Mouse (Mus musculus) neural tube, embryonic 12.5 days (tissue): ENCODE data around the gene Fam118b. TPM values are rescaled to one million over a fixed set of nuclear protein-coding genes. Genes with fewer than 3 reads are reported as not detected.
A peak's percentile ranks its signal among the peaks of the same experiment; 100 is the strongest.

ENCODE experiments used
- ATAC-seq: fragments of 200-750 bp; cut with Nextera tagmentation; 2 replicates; pipeline ENCODE4 v1.8.0; 2017; ENCODE audit warnings: low read depth, mild to moderate bottlenecking, moderate TSS enrichment, moderate library complexity; ENCODE audit not compliant: low FRiP score
- H3K27ac ChIP-seq: fragments of 300-500 bp; sonication (generic); 2 replicates; pipeline ENCODE4 v1.5.1; 2016
- H3K27me3 ChIP-seq: fragments of 300-500 bp; sonication (generic); replicated peaks from 2 replicates; pipeline ENCODE4 v1.6.1; 2016; ENCODE audit warnings: mild to moderate bottlenecking
- H3K36me3 ChIP-seq: fragments of 300-500 bp; sonication (generic); 2 replicates; pipeline ENCODE4 v1.6.1; 2016; ENCODE audit warnings: mild to moderate bottlenecking
- H3K4me1 ChIP-seq: fragments of 300-500 bp; sonication (generic); 2 replicates; pipeline ENCODE4 v1.6.1; 2016
- H3K4me2 ChIP-seq: fragments of 300-500 bp; sonication (generic); replicated peaks from 2 replicates; pipeline ENCODE4 v1.6.1; 2016; ENCODE audit warnings: mild to moderate bottlenecking
- H3K4me3 ChIP-seq: fragments of 300-500 bp; sonication (generic); 2 replicates; pipeline ENCODE4 v1.5.1; 2016
- H3K9ac ChIP-seq: fragments of 300-500 bp; sonication (generic); 2 replicates; pipeline ENCODE4 v1.6.1; 2016; ENCODE audit warnings: mild to moderate bottlenecking
- H3K9me3 ChIP-seq: fragments of 300-500 bp; sonication (generic); 2 replicates; pipeline ENCODE4 v1.6.1; 2016; ENCODE audit warnings: mild to moderate bottlenecking
- WGBS: fragments of 180-500 bp; shearing (Covaris S2); methylation state at CpG from one replicate; pipeline ENCODE4 v1.1.7; 2016; 5-methylcytosine and 5-hydroxymethylcytosine counted together
- polyA plus RNA-seq: library from polyadenylated mRNA; unstranded; fragments of >200 nt; fragmentation: Nextera tagmentation; extraction: Ambion mirVana; gene quantifications from 2 replicates; pipeline ENCODE4 v1.2.1, GENCODE M21; 2016

Fam118b gene
- polyA plus RNA-seq, 1 experiment from 2014 or later, result 68.3 TPM

GRCm38 (mm10) chr9:35210542-35211474, 56.8 kb downstream of the Fam118b start, which contains the start of gene Foxred1:
Gene Foxred1, minus strand, starts transcription at chr9:35211055.
- peak; percentile 100 for ATAC-seq
- H3K36me3 ChIP-seq, result peaks cover 57% of the 10 kb centered on the region
- H3K4me3 ChIP-seq, result peak within 1 kb of the TSS; percentile 81
- no peaks in the 10 kb centered on the region for H3K9me3 ChIP-seq
- WGBS, result under 1% methylated on average over 72 of the region's 72 CpGs
- peak within 1 kb of the TSS; percentile 78 for H3K9ac ChIP-seq
- H3K4me2 ChIP-seq, result peak within 1 kb of the TSS; percentile 88
- H3K27ac ChIP-seq, result peak within 1 kb of the TSS; percentile 74; the same call in 1 of the 2 replicates
- no peaks in the 10 kb centered on the region for H3K27me3 ChIP-seq
- peaks cover 18% of the 10 kb centered on the region for H3K4me1 ChIP-seq

GRCm38 (mm10) chr9:35204421-35204820, 63.2 kb downstream of the Fam118b start:
- 0 out of 2 replicates have a peak overlapping the region, but pooled peaks have one; percentile 17 for H3K9ac ChIP-seq
- no peak overlapping the region for H3K4me3 ChIP-seq
- H3K4me1 ChIP-seq, result peaks cover 7% of the 10 kb centered on the region; the same call in 1 of the 2 replicates
- no peak overlapping the region for H3K4me2 ChIP-seq
- peaks cover 46% of the 10 kb centered on the region for H3K36me3 ChIP-seq
- H3K27ac ChIP-seq, result no peak overlapping the region
- ATAC-seq, result no peak
- WGBS, result 93% methylated on average over 2 of the region's 2 CpGs
- H3K27me3 ChIP-seq, result no peaks in the 10 kb centered on the region
- no peaks in the 10 kb centered on the region for H3K9me3 ChIP-seq

- H3K4me2 ChIP-seq, result no peak overlapping the region
- no peak for ATAC-seq
- H3K36me3 ChIP-seq, result peaks cover 46% of the 10 kb centered on the region
- no peak overlapping the region for H3K4me3 ChIP-seq
- H3K27ac ChIP-seq, result no peak overlapping the region
- H3K27me3 ChIP-seq, result no peaks in the 10 kb centered on the region
- H3K9me3 ChIP-seq, result no peaks in the 10 kb centered on the region
- 67% methylated on average over 3 of the region's 3 CpGs for WGBS
- no peak overlapping the region for H3K9ac ChIP-seq
- peaks cover 7% of the 10 kb centered on the region; the same call in 1 of the 2 replicates for H3K4me1 ChIP-seq
Observed at GRCm38 (mm10) chr9:35203536-35203935, 64.1 kb downstream of the Fam118b start.

- 61% methylated on average over 9 of the region's 9 CpGs for WGBS
- H3K4me3 ChIP-seq, result no peak overlapping the region; the same call in 1 of the 2 replicates
- H3K9ac ChIP-seq, result no peak overlapping the region
- H3K4me1 ChIP-seq, result peaks cover 7% of the 10 kb centered on the region; the same call in 1 of the 2 replicates
- ATAC-seq, result peak; percentile 4; the same call in 1 of the 2 replicates
- no peak overlapping the region for H3K27ac ChIP-seq
- H3K4me2 ChIP-seq, result peak overlapping the region; percentile 71
- no peaks in the 10 kb centered on the region for H3K9me3 ChIP-seq
- no peaks in the 10 kb centered on the region for H3K27me3 ChIP-seq
- peaks cover 19% of the 10 kb centered on the region for H3K36me3 ChIP-seq
Observed at GRCm38 (mm10) chr9:35200529-35201060, 67.0 kb downstream of the Fam118b start.

- under 1% methylated on average over 44 of the region's 44 CpGs for WGBS
- Histone ChIP-seq H3K4me1 (peaks cover 7% of the 10 kb centered on the region; the same call in 1 of the 2 replicates), H3K27ac (no peak within 1 kb of the TSS), H3K9me3 (no peaks in the 10 kb centered on the region), H3K36me3 (peaks cover 12% of the 10 kb centered on the region), H3K4me2 (peak within 1 kb of the TSS; percentile 71), H3K4me3 (peak within 1 kb of the TSS; percentile 58), H3K27me3 (no peaks in the 10 kb centered on the region), H3K9ac (peak within 1 kb of the TSS; percentile 67)
- peak; percentile 94 for ATAC-seq
Observed at GRCm38 (mm10) chr9:35199772-35200471, 67.7 kb downstream of the Fam118b start, which contains the start of the genes Srpr and Tirap. Gene Srpr, plus strand, starts transcription at chr9:35200175. Gene Tirap, minus strand, starts transcription at chr9:35200291.

- H3K4me3 ChIP-seq, result peak overlapping the region; percentile 58
- H3K4me2 ChIP-seq, result peak overlapping the region; percentile 71
- no peak overlapping the region for H3K27ac ChIP-seq
- ATAC-seq, result peak; percentile 65
- peaks cover 5% of the 10 kb centered on the region; the same call in 1 of the 2 replicates for H3K36me3 ChIP-seq
- H3K9ac ChIP-seq, result peak overlapping the region; percentile 67
- H3K9me3 ChIP-seq, result no peaks in the 10 kb centered on the region
- peaks cover 7% of the 10 kb centered on the region; the same call in 1 of the 2 replicates for H3K4me1 ChIP-seq
- no peaks in the 10 kb centered on the region for H3K27me3 ChIP-seq
- WGBS, result 28% methylated on average over 18 of the region's 18 CpGs
Observed at GRCm38 (mm10) chr9:35198945-35199771, 68.4 kb downstream of the Fam118b start.

GRCm38 (mm10) chr9:35198351-35198750, 69.3 kb downstream of the Fam118b start:
- ATAC-seq, result no peak
- Histone ChIP-seq H3K36me3 (no peaks in the 10 kb centered on the region), H3K4me1 (peaks cover 7% of the 10 kb centered on the region; the same call in 1 of the 2 replicates), H3K27me3 (no peaks in the 10 kb centered on the region), H3K9ac (no peak overlapping the region), H3K4me3 (no peak overlapping the region), H3K9me3 (no peaks in the 10 kb centered on the region), H3K4me2 (no peak overlapping the region), H3K27ac (no peak overlapping the region)
- 80% methylated on average over 10 of the region's 10 CpGs for whole genome bisulfite sequencing

GRCm38 (mm10) chr9:35197625-35198024, 70.0 kb downstream of the Fam118b start:
- peaks cover 7% of the 10 kb centered on the region; the same call in 1 of the 2 replicates for H3K4me1 ChIP-seq
- H3K27ac ChIP-seq, result no peak overlapping the region
- H3K27me3 ChIP-seq, result no peaks in the 10 kb centered on the region
- no peaks in the 10 kb centered on the region for H3K9me3 ChIP-seq
- no peak overlapping the region for H3K4me3 ChIP-seq
- no peak overlapping the region for H3K9ac ChIP-seq
- WGBS, result 89% methylated on average over 3 of the region's 3 CpGs
- H3K36me3 ChIP-seq, result no peaks in the 10 kb centered on the region
- no peak overlapping the region for H3K4me2 ChIP-seq
- no peak for ATAC-seq

GRCm38 (mm10) chr9:35194048-35194447, 73.6 kb downstream of the Fam118b start:
- no peak overlapping the region for H3K27ac ChIP-seq
- H3K4me1 ChIP-seq, result no peaks in the 10 kb centered on the region; the same call in 1 of the 2 replicates
- H3K36me3 ChIP-seq, result peaks cover 15% of the 10 kb centered on the region; the same call in 1 of the 2 replicates
- WGBS, result 95% methylated on average over 3 of the region's 3 CpGs
- H3K4me3 ChIP-seq, result no peak overlapping the region
- H3K27me3 ChIP-seq, result no peaks in the 10 kb centered on the region
- ATAC-seq, result no peak
- no peaks in the 10 kb centered on the region for H3K9me3 ChIP-seq
- no peak overlapping the region for H3K9ac ChIP-seq
- H3K4me2 ChIP-seq, result no peak overlapping the region

- Histone ChIP-seq H3K36me3 (peaks cover 24% of the 10 kb centered on the region; the same call in 1 of the 2 replicates), H3K4me3 (no peak overlapping the region), H3K9ac (no peak overlapping the region), H3K27ac (no peak overlapping the region), H3K27me3 (no peaks in the 10 kb centered on the region), H3K4me2 (no peak overlapping the region), H3K9me3 (no peaks in the 10 kb centered on the region), H3K4me1 (no peaks in the 10 kb centered on the region)
- ATAC-seq, result no peak
- WGBS, result 84% methylated on average over 11 of the region's 11 CpGs
Observed at GRCm38 (mm10) chr9:35192983-35193542, 74.5 kb downstream of the Fam118b start.

GRCm38 (mm10) chr9:35188700-35189099, 78.9 kb downstream of the Fam118b start:
- no peaks in the 10 kb centered on the region for H3K27me3 ChIP-seq
- H3K4me1 ChIP-seq, result no peaks in the 10 kb centered on the region
- H3K27ac ChIP-seq, result no peak overlapping the region
- peaks cover 34% of the 10 kb centered on the region; the same call in 1 of the 2 replicates for H3K36me3 ChIP-seq
- H3K9me3 ChIP-seq, result no peaks in the 10 kb centered on the region
- ATAC-seq, result no peak
- H3K4me2 ChIP-seq, result no peak overlapping the region
- WGBS, result 78% methylated on average over 22 of the region's 22 CpGs
- H3K9ac ChIP-seq, result no peak overlapping the region
- no peak overlapping the region for H3K4me3 ChIP-seq
